Mouse (Mus musculus) spleen, adult 2 months (tissue): ENCODE data around the gene Rtf1.

Experiments used
- CTCF ChIP-seq: fragments of 200-500 bp; IDR thresholded peaks from 2 replicates; pipeline ENCODE4 v1.5.1; 2011; ENCODE audit warnings: mild to moderate bottlenecking, inconsistent platforms; ENCODE audit not compliant: insufficient read depth, insufficient read length, insufficient replicate concordance; ENCODE audit errors: extremely low read depth
- POLR2A ChIP-seq: fragments of 200-500 bp; IDR thresholded peaks from 2 replicates; pipeline ENCODE4 v1.6.1; 2011; ENCODE audit warnings: low read depth, low read length, inconsistent platforms

DNA sequence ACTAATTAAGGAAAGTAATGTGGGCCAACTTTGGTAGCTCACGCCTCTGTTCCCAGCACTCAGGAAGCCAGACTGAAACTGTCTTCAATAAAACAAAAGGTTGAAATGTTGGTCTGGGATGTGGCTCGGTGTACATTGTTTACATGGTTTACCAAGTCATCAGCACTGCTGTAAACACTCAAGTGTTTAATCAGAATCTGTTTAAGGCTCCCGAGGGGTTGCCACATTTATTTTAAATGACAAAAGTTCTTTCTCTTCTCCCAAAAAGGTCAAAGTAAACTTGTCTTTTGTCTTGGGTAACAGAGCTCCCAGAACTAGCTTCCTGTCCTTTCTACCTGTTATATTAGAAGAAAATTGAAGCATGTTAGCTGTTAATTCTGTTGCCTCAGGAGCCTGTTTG, 32.8 kb downstream of the Rtf1 start:
- TF ChIP-seq CTCF (no peak), POLR2A (no peak)
